Mouse (Mus musculus) cerebellum, adult 2 months (tissue): Measurements from ENCODE around the gene Trip12.

Experiments
- CTCF ChIP-seq: fragments of 200-500 bp; IDR thresholded peaks from 2 replicates; pipeline ENCODE4 v1.5.1; 2011; ENCODE audit warnings: low read depth, mild to moderate bottlenecking, control low read depth, low read length, moderate library complexity, borderline replicate concordance; ENCODE audit not compliant: insufficient read depth
- POLR2A ChIP-seq: fragments of 200-500 bp; IDR thresholded peaks from 2 replicates; pipeline ENCODE4 v1.6.1; 2011; ENCODE audit warnings: low read length, control low read depth, borderline replicate concordance; ENCODE audit not compliant: insufficient read depth

DNA sequence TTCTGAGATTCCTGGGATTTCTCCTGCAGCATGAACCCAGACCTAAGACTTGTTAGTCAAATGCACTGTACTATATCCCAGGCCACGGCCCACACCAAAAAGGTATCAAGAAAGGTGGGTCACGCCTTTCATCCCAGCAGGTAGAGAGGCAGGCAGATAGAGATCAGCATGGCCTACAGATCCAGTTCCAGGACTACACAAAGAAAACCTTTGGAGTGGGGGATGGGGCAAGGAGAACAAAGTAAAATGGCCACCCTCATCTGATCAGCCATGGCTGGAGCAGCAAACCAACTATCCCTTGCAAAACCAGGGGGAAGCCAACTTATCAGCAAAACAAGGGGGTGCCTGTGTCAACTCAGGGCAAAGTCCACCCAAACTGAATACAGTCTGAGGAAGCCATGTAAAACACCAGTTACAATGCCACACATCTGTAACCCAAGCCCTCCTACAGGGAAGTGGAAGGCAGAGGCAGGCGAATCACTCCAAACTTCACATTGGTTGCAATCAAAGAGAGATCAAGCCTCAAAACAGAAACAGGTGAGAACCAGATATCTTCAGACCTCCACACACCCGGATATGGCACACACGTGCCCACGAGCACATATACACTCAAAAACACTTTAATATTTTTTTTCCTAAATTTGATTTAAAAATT is 8.6 kb upstream of the Trip12 start:
- TF ChIP-seq POLR2A (no peak), CTCF (no peak)
